Mouse (Mus musculus) thymus, adult 2 months (tissue): Measurements from ENCODE around the gene Actn3.

Experiments
- CTCF ChIP-seq: fragments of 200-500 bp; IDR thresholded peaks from 2 replicates; pipeline ENCODE4 v1.5.1; 2012; ENCODE audit warnings: mild to moderate bottlenecking, control low read depth, low read length, moderate library complexity, borderline replicate concordance; ENCODE audit not compliant: control insufficient read depth, poor library complexity, insufficient read depth; ENCODE audit errors: extremely low read depth
- POLR2A ChIP-seq: fragments of 200-500 bp; IDR thresholded peaks from 2 replicates; pipeline ENCODE4 v1.6.1; 2012; ENCODE audit warnings: mild to moderate bottlenecking, low read length, control low read depth, moderate library complexity; ENCODE audit not compliant: control insufficient read depth, poor library complexity, insufficient read depth; ENCODE audit errors: extremely low read depth

- TF ChIP-seq CTCF = no peak
- TF ChIP-seq POLR2A = no peak
Observed at GRCm38 (mm10) chr19:4854552-4855469, 22.9 kb downstream of the Actn3 start, which contains the start of gene Ctsf.
